Mouse (Mus musculus): Measurements from ENCODE around the gene Wwtr1. TPM values are rescaled to one million over a fixed set of nuclear protein-coding genes. Genes with fewer than 3 reads are reported as not detected.
A peak's percentile ranks its signal among the peaks of the same experiment; 100 is the strongest.

Wwtr1 gene
- polyA plus RNA-seq, 1 experiment from 2014 or later: 7.7 TPM

DNA sequence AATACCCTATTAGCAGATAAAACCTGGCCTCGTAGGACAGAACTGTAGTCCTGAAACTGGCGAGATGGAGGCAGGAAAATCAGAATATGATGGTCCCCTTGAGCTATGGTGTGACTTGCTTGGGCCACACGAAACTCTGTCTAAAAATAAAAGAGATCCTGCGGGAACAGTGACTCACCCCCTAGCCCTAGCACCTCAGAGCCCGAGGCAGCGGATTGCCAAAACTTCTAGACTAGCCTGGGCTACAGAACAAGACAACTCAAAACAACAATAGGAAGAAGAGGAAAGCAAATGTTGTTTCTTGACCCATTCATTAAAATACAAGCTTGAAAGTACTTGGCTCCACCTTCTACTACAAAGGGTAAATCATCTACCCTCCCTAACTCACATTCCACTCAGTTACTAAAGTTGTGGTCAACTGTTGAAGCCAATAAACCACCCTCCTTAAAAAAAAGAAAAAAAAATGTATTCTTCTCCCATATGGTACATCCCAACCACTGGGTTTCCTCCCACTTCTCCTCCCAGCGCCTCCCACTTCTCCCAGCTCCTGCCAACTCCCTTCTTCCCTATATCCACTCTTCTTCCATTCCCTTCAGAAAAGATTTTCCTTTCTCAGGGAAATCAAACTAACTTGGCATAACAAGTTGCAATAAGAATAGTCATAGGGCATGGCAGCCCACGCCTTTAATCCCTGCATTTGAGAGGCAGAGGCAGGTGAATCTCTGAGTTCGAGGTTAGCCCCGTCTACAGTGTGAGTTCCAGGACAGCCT, 4.9 kb upstream of the Wwtr1 start:
- Histone ChIP-seq H3K36me3 (no peaks in the 10 kb centered on the region), H3K4me2 (no peak overlapping the region), H3K27me3 (no peaks in the 10 kb centered on the region), H3K9ac (no peak overlapping the region), H3K9me3 (no peaks in the 10 kb centered on the region), H3K4me3 (no peak overlapping the region), H3K4me1 (replicated peaks) (peaks cover 9% of the 10 kb centered on the region; the same call in 1 of the 2 replicates), H3K27ac (replicated peaks) (no peak overlapping the region)
- WGBS: 94% methylated on average over 10 of the region's 10 CpGs
- no peak for ATAC-seq (ENCODE audit: low FRiP score, low read depth)

DNA sequence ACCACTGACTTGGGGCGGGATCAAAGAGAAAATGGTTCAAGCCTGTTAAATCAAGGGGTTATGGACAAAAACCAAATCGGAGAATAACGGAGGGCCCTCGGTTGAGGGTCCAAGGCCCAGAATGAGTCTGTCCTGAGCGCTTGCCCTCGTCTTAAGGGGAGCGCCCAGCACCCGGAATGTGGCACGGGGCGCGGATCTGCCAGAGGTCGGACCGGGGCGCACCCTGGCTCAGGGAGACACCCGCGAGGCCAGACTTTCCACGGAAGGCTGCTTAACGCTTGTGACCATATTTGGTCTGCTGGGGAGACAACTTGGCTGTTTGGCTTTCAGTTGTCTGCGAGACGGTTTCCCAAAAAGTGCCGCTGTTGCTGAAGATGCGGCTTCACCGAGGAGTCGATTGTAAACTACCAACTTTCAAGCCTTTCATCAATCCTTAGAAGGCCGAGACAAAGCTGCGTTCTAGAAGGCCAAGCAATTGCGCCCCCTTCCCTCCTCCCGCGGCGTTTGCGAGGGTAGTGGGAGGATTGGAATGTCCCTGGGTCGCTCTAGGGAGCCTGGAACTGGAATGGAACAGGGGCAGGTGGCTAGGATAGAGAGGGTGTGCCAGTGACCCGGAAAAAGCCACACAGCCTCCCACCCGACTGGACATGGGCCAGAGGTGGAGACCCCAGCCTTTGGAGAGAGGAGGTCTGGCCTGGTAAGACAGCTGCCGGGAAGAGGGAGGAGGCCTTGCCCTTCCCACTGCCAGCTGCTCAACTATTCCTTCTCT, 530 bp upstream of the Wwtr1 start:
- Histone ChIP-seq H3K4me3 (peak overlapping the region; percentile 67), H3K4me2 (peak overlapping the region; percentile 98), H3K27ac (replicated peaks) (peak overlapping the region; percentile 79), H3K9ac (peak overlapping the region; percentile 56), H3K27me3 (0 out of 2 replicates have a peak, but pooled peaks cover 4% of the 10 kb centered on the region), H3K4me1 (replicated peaks) (peaks cover 18% of the 10 kb centered on the region; the same call in 1 of the 2 replicates), H3K9me3 (no peaks in the 10 kb centered on the region), H3K36me3 (no peaks in the 10 kb centered on the region)
- WGBS: under 1% methylated on average over 35 of the region's 35 CpGs
- peak; percentile 55 for ATAC-seq (ENCODE audit: low FRiP score, low read depth)

DNA sequence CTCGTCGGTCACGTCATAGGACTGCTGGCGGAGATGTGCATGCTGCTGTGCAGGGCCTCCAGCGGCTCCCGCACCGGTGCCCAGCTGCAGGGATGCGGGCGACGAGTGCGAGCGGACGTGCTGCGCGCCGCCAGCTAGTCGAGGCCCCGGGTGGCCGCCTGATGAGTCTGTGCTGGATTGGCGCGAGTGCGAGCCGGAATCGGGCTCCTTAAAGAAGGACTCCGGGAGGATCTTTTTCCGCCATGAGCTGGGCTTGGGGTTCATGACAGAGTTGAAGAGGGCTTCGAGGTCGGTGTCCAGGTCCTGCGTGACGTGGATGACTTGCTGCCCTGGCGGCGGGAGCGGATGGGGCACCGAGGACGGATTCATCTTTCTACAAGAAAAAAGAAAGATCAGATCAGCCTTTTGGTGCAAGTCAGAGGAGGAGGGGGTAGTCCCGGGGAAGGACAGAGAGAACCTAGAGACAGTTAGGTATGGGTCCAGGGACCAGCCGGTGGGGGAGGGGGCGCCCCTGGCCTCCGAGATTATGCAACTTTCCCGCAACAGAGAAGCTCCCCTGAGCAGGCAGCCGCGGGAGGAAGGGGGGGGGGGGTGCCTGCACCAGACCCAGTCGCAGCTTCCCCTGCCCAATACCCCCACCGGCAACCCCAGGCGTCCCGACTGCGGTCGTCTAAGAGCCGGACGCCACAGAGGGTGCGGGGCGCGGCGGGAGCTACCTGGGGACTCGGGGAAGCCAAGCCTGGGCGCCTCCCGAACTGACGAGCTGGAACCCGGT, 638 bp downstream of the Wwtr1 start:
- Histone ChIP-seq H3K4me2 (peak overlapping the region; percentile 98), H3K27ac (replicated peaks) (peak overlapping the region; percentile 78), H3K9ac (peak overlapping the region; percentile 56), H3K9me3 (0 out of 2 replicates have a peak, but pooled peaks cover 1% of the 10 kb centered on the region), H3K4me1 (replicated peaks) (peaks cover 18% of the 10 kb centered on the region; the same call in 1 of the 2 replicates), H3K27me3 (0 out of 2 replicates have a peak, but pooled peaks cover 4% of the 10 kb centered on the region), H3K4me3 (peak overlapping the region; percentile 67), H3K36me3 (no peaks in the 10 kb centered on the region)
- ATAC-seq (ENCODE audit: low FRiP score, low read depth): peak; percentile 69
- WGBS: 0% methylated on average over 56 of the region's 59 CpGs

DNA sequence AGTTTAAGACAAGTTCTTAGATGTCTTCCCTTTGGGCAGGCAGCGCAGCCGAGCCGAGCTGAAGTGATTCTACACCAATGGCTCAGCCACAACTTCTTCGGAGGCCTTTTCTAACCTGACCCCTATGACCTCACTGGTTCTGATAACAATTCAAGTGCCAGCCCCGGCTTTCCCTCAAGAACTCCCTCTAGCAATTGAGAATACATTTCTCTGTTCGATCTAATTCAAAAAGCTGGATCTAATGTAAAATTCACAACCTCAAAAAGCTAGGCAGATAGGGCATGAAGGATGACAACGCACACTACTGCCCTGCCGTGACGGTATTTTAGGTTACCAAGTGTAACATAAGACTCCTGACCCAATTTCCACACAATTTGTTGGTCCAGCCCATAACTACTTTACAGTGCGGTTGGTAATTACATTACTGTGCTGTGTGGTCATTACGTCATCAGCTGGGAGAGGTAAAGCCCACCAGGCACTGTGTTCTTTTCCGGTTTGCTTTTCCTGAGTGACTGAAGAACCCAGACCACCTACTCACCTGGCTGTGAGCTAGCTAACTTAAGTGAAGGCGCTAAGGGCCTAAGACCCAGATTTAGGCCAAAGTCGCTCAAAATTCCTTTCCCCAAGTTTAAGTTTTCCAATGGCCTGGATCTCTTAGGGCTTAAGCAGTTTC, 1.7 kb downstream of the Wwtr1 start:
- H3K9ac ChIP-seq: no peak overlapping the region; the same call in 1 of the 2 replicates

DNA sequence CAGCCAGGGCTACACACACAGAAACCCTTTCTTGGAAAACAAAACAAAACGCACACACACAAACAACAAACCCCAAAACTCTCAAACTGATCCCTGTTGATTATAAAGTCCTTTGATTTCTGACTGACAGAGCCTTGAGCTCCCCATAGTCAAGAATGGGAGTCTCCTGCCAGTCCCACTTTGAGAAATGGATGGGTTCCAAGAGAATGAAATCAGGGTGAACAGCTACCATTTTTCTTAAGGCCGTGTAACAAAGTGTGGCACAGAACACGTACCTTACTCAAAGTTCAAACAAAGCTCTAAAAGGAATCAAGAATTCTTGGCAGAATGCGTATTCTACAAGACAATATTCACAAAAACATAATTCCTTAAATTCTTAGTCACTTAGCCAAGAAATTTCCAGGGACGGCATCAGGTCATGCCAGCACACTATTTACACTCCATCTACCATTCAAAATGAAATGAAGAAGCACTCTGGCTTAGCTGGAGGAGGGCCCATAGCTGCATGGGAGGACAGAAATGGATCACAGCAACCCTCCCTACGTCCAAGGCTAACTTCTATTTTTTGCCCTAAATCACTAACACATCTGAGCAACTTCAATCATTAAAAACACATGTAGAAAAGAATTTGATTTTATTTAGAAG, 3.3 kb downstream of the Wwtr1 start:
- Histone ChIP-seq H3K4me1 (replicated peaks) (peaks cover 18% of the 10 kb centered on the region; the same call in 1 of the 2 replicates), H3K4me2 (peak overlapping the region; percentile 98), H3K27ac (replicated peaks) (no peak overlapping the region), H3K36me3 (no peaks in the 10 kb centered on the region), H3K9me3 (0 out of 2 replicates have a peak, but pooled peaks cover 2% of the 10 kb centered on the region), H3K4me3 (no peak overlapping the region), H3K9ac (no peak overlapping the region), H3K27me3 (0 out of 2 replicates have a peak, but pooled peaks cover 4% of the 10 kb centered on the region)
- no peak for ATAC-seq (ENCODE audit: low FRiP score, low read depth)
- WGBS: 65% methylated on average over 6 of the region's 6 CpGs

More for the DNA sequence above, 1.7 kb downstream of the Wwtr1 start:
- Histone ChIP-seq H3K4me1 (replicated peaks) (peaks cover 18% of the 10 kb centered on the region; the same call in 1 of the 2 replicates), H3K27me3 (0 out of 2 replicates have a peak, but pooled peaks cover 4% of the 10 kb centered on the region), H3K27ac (replicated peaks) (no peak overlapping the region), H3K9me3 (0 out of 2 replicates have a peak, but pooled peaks cover 2% of the 10 kb centered on the region), H3K4me3 (peak overlapping the region; percentile 67), H3K36me3 (no peaks in the 10 kb centered on the region), H3K4me2 (peak overlapping the region; percentile 98)
- ATAC-seq (ENCODE audit: low FRiP score, low read depth): no peak
- WGBS: 44% methylated on average over 14 of the region's 14 CpGs

DNA sequence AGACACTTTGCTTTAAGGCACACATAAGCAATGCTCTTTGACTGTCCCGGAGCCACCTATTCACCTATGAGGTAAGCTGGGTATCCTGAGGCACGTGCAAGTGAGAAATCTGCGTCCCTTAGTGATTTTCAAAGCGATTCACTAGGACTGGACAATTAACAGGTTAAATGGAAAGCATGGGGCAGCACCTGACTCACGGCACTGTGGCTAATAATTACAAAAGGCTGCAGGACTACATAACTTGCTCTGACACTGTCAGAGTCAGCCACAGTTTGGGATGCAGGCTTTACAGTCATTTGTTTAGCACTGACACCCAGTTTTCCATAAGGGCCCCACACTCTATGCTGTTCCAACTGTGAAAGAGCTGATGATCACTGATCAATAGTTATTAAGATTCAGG, 9.1 kb downstream of the Wwtr1 start:
- 87% methylated on average over 5 of the region's 5 CpGs for WGBS
- Histone ChIP-seq H3K27ac (replicated peaks) (no peak overlapping the region), H3K27me3 (no peaks in the 10 kb centered on the region), H3K4me3 (no peak overlapping the region), H3K4me1 (replicated peaks) (no peaks in the 10 kb centered on the region), H3K36me3 (no peaks in the 10 kb centered on the region), H3K9ac (no peak overlapping the region), H3K4me2 (no peak overlapping the region), H3K9me3 (0 out of 2 replicates have a peak, but pooled peaks cover 2% of the 10 kb centered on the region)
- no peak for ATAC-seq (ENCODE audit: low FRiP score, low read depth)

DNA sequence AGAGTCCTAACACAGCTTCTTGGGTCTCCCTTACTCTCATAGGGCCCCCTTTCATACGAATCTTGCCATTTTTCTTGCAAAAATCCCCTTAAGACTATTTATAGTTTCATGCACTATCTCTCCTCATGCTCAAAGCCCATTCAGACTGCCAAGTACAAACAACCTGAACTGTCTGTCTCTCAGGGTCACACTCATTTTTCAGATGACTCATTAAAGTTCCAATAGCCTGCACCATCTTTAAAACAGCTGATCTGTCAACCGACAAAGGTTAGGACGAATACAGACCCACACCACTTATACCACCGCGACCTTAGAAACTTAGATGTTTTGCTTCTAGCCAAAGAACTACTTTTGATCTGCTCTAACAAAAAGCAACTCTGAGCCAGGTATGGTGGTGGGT, 12.1 kb downstream of the Wwtr1 start:
- no peaks in the 10 kb centered on the region for H3K9me3 ChIP-seq
- no peaks in the 10 kb centered on the region for H3K4me1 ChIP-seq (replicated peaks)
- H3K27ac ChIP-seq (replicated peaks): no peak overlapping the region
- no peak overlapping the region for H3K4me3 ChIP-seq
- no peak overlapping the region for H3K4me2 ChIP-seq
- H3K27me3 ChIP-seq: no peaks in the 10 kb centered on the region
- H3K9ac ChIP-seq: no peak overlapping the region
- no peak for ATAC-seq (ENCODE audit: low FRiP score, low read depth)
- no peaks in the 10 kb centered on the region for H3K36me3 ChIP-seq
- WGBS: 93% methylated on average over 5 of the region's 5 CpGs

DNA sequence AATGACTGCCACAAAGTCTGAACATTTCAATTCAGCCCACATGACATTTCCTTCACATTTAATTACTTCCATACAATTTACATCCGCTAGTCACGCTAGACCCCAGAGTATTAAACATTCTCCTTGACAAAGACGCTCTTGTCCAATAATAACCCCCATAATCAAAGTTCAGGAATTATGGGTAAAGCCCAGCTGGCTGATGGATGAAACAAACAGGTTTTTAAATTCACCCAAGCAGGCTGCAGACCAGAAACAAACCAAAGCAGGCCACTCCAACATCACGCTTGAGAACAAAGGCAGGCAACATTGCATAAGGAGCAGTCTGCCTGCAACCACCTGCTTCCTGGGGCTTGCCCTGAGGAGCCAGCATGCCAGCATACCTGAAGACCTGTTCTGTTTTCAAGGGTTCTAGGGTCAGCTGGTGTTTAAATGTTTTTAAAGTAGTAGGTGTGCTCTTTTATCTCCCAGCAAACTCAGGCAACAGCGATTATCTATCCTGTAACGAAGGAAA, 12.7 kb downstream of the Wwtr1 start:
- Histone ChIP-seq H3K9ac (no peak overlapping the region), H3K4me2 (no peak overlapping the region), H3K27me3 (no peaks in the 10 kb centered on the region), H3K4me1 (replicated peaks) (no peaks in the 10 kb centered on the region), H3K9me3 (no peaks in the 10 kb centered on the region), H3K27ac (replicated peaks) (no peak overlapping the region), H3K36me3 (no peaks in the 10 kb centered on the region), H3K4me3 (no peak overlapping the region)
- ATAC-seq (ENCODE audit: low FRiP score, low read depth): no peak
- 57% methylated on average over 6 of the region's 6 CpGs for WGBS

DNA sequence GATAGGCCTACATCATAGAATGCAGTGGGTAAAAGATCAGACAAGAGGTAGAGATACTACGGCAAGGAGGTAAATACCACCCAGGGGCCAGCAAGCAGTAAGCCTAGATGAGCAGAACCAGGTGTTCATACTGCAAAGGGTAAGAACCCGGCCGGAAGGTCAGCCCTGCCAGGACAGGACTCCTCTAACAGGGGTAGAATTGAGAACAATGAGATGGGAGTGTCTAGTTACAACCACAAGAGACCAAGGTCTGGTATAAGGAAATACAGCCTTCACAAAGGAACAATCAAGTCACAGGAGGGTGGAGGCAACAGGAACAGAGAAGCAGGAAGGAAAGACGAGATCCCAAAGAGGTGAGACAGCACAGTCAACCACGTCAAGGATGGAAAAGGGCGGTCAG, 16.9 kb downstream of the Wwtr1 start:
- no peaks in the 10 kb centered on the region for H3K36me3 ChIP-seq
- H3K4me3 ChIP-seq: no peak overlapping the region
- ATAC-seq (ENCODE audit: low FRiP score, low read depth): no peak
- no peaks in the 10 kb centered on the region for H3K4me1 ChIP-seq (replicated peaks)
- no peak overlapping the region for H3K4me2 ChIP-seq
- H3K9me3 ChIP-seq: no peaks in the 10 kb centered on the region
- H3K9ac ChIP-seq: no peak overlapping the region
- H3K27ac ChIP-seq (replicated peaks): no peak overlapping the region
- H3K27me3 ChIP-seq: no peaks in the 10 kb centered on the region
- 91% methylated on average over 6 of the region's 6 CpGs for WGBS

DNA sequence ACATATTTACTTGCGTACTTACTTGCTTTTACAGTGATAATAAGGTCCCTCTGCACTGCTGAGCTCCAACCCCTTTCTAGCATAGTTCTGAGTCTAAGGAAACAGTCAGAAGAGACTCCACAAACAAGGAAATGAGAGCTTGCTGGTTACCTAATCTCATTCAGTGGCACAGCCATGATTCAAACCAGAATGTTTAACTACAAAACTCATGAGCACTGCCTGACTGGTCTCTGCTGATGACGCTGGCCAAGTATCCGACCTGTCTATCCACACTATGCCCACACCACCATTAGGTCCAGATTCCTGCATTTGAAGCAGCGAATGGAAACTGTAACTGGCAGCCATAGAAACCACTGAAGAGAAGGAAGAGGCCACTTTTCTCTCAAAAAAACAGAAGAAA, 18.3 kb downstream of the Wwtr1 start:
- WGBS: 91% methylated on average over 4 of the region's 4 CpGs
- Histone ChIP-seq H3K27me3 (no peaks in the 10 kb centered on the region), H3K4me3 (no peak overlapping the region), H3K4me1 (replicated peaks) (no peaks in the 10 kb centered on the region), H3K9ac (no peak overlapping the region), H3K4me2 (no peak overlapping the region), H3K36me3 (no peaks in the 10 kb centered on the region), H3K27ac (replicated peaks) (no peak overlapping the region), H3K9me3 (no peaks in the 10 kb centered on the region)
- ATAC-seq (ENCODE audit: low FRiP score, low read depth): no peak

DNA sequence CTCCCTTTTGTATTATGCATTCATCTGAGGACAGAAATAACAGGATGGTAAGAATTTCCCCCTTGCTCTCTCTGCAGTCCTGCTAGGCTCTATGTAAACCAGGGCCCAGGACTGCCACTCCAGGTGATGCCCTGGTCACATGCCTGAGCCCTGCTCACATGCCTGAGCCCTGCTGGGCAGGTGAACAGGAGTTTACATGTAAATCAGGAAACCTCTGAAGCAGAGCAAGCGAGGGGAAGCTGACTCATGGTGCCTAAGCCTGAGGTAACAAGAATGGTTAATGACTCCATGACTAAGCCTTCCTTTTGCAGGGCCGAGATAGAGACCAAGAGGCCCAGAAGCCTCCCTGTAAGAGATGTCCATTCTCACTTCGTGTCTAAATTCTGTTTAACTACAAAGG, 20.1 kb downstream of the Wwtr1 start:
- H3K9ac ChIP-seq: no peak overlapping the region
- H3K4me1 ChIP-seq (replicated peaks): no peaks in the 10 kb centered on the region
- no peak overlapping the region for H3K4me3 ChIP-seq
- no peak for ATAC-seq (ENCODE audit: low FRiP score, low read depth)
- H3K27me3 ChIP-seq: no peaks in the 10 kb centered on the region
- no peak overlapping the region for H3K27ac ChIP-seq (replicated peaks)
- H3K4me2 ChIP-seq: no peak overlapping the region
- 73% methylated on average over 3 of the region's 3 CpGs for WGBS
- H3K36me3 ChIP-seq: no peaks in the 10 kb centered on the region
- no peaks in the 10 kb centered on the region for H3K9me3 ChIP-seq
